Comparison of ENCODE assay signal across 7 mouse cellular contexts in genomic region chr12:112706704-112707572, GRCm38 (mm10). TPM values are rescaled to one million over a fixed set of nuclear protein-coding genes. Genes with fewer than 3 reads are reported as not detected.
DNase-seq lines count a peak whose midpoint lies in the region; ATAC-seq lines count a peak whose summit lies in the region.

No protein-coding gene starts in this region.

- peak; percentile 92 for ATAC-seq in granulocyte monocyte progenitor cell, adult 5-6 weeks (replicated peaks; ENCODE audit: poor library complexity, severe bottlenecking)
- ATAC-seq in midbrain, embryonic 13.5 days, result peak; percentile 86

- H3K4me3 ChIP-seq in limb, embryonic 10.5 days, result peak overlapping the region; percentile 31
- H3K4me3 ChIP-seq in midbrain, embryonic 13.5 days (replicated peaks), result no peak overlapping the region

- H3K9me3 ChIP-seq in limb, embryonic 10.5 days (replicated peaks), result no peaks in the 10 kb centered on the region
- no peaks in the 10 kb centered on the region for H3K9me3 ChIP-seq in midbrain, embryonic 13.5 days

- H3K36me3 ChIP-seq in limb, embryonic 10.5 days, result no peaks in the 10 kb centered on the region
- H3K36me3 ChIP-seq in midbrain, embryonic 13.5 days, result no peaks in the 10 kb centered on the region

- peak overlapping the region; percentile 19 for H3K4me2 ChIP-seq in midbrain, embryonic 13.5 days (replicated peaks)

- peak; percentile 92 for DNase-seq in adrenal gland, adult 2 months
- peak; percentile 71 for DNase-seq in embryo, embryonic 11.5 days (ENCODE audit: low read depth, low spot score)
- peak; percentile 78 for DNase-seq in kidney, adult 11 months
- DNase-seq in limb, embryonic 10.5 days (ENCODE audit: low spot score), result peak; percentile 94
- DNase-seq in spleen, adult 12 weeks (ENCODE audit: low spot score), result peak; percentile 71

- H3K9ac ChIP-seq in midbrain, embryonic 13.5 days (replicated peaks), result no peak overlapping the region; the same call in 1 of the 2 replicates

- peaks cover 3% of the 10 kb centered on the region; the same call in 1 of the 2 replicates for H3K4me1 ChIP-seq in limb, embryonic 10.5 days
- peaks cover 11% of the 10 kb centered on the region for H3K4me1 ChIP-seq in midbrain, embryonic 13.5 days (replicated peaks)

- peaks cover 57% of the 10 kb centered on the region for H3K27me3 ChIP-seq in limb, embryonic 10.5 days (ENCODE audit: low read depth, poor library complexity, severe bottlenecking)
- H3K27me3 ChIP-seq in midbrain, embryonic 13.5 days, result peaks cover 33% of the 10 kb centered on the region

- H3K27ac ChIP-seq in limb, embryonic 10.5 days, result no peak overlapping the region
- H3K27ac ChIP-seq in midbrain, embryonic 13.5 days, result no peak overlapping the region

- 15% methylated on average over 32 of the region's 32 CpGs for whole genome bisulfite sequencing in limb, embryonic 10.5 days
- WGBS in midbrain, embryonic 13.5 days, result 14% methylated on average over 32 of the region's 32 CpGs

RNA-seq across cellular contexts. Expression of gene Cep170b, which starts 13.3 kb away (rescaled TPM):
- 10 to 100 TPM; 48.8 to 52.1 TPM for total RNA-seq in adrenal gland, adult 2 months (2021)
- 49.0 and 52.5 TPM in 2 replicates for polyA plus RNA-seq in adrenal gland, adult 2 months (2012; rRNA removed)
- total RNA-seq in granulocyte monocyte progenitor cell, adult 5-6 weeks (2014; fragmentation: Nextera tagmentation), result 1.6 and 9.2 TPM in 2 replicates
- total RNA-seq in granulocyte monocyte progenitor cell, adult 5-6 weeks (2017), result 0.56 and 1.2 TPM in 2 replicates
- polyA plus RNA-seq in limb, embryonic 10.5 days (2016; fragmentation: Nextera tagmentation; extraction: Ambion mirVana), result 6.7 and 12.3 TPM in 2 replicates
- 20.2 and 22.0 TPM in 2 replicates for polyA plus RNA-seq in midbrain, embryonic 13.5 days (2015; fragmentation: Nextera tagmentation; extraction: Ambion mirVana)

RNA-seq across cellular contexts. Expression of gene Zbtb42, which starts 28.3 kb away (rescaled TPM):
- 10 to 100 TPM in 1 of 2 experiments, 1 to 10 TPM in 1; 5.5 to 15.8 TPM for total RNA-seq in adrenal gland, adult 2 months (2021)
- 25.5 and 32.6 TPM in 2 replicates for polyA plus RNA-seq in adrenal gland, adult 2 months (2012; rRNA removed)
- 1.0 and 5.4 TPM in 2 replicates for total RNA-seq in granulocyte monocyte progenitor cell, adult 5-6 weeks (2014; fragmentation: Nextera tagmentation)
- 0.82 and 1.3 TPM in 2 replicates for total RNA-seq in granulocyte monocyte progenitor cell, adult 5-6 weeks (2017)
- polyA plus RNA-seq in limb, embryonic 10.5 days (2016; fragmentation: Nextera tagmentation; extraction: Ambion mirVana), result 1.4 and 2.7 TPM in 2 replicates
- polyA plus RNA-seq in midbrain, embryonic 13.5 days (2015; fragmentation: Nextera tagmentation; extraction: Ambion mirVana), result 2.8 and 3.3 TPM in 2 replicates

RNA-seq across cellular contexts. Expression of gene Akt1, which starts 32.3 kb away (rescaled TPM):
- total RNA-seq in adrenal gland, adult 2 months (2021), result 100 to 1,000 TPM; 267 to 369 TPM
- 291 and 463 TPM in 2 replicates for polyA plus RNA-seq in adrenal gland, adult 2 months (2012; rRNA removed)
- total RNA-seq in granulocyte monocyte progenitor cell, adult 5-6 weeks (2014; fragmentation: Nextera tagmentation), result 118 and 134 TPM in 2 replicates
- total RNA-seq in granulocyte monocyte progenitor cell, adult 5-6 weeks (2017), result 73.9 and 101 TPM in 2 replicates
- polyA plus RNA-seq in limb, embryonic 10.5 days (2016; fragmentation: Nextera tagmentation; extraction: Ambion mirVana), result 59.3 and 82.8 TPM in 2 replicates
- polyA plus RNA-seq in midbrain, embryonic 13.5 days (2015; fragmentation: Nextera tagmentation; extraction: Ambion mirVana), result 55.9 and 61.1 TPM in 2 replicates

RNA-seq across cellular contexts. Expression of gene Pld4, which starts 53.5 kb away (rescaled TPM):
- total RNA-seq in adrenal gland, adult 2 months (2021), result 10 to 100 TPM; 10.1 to 13.0 TPM
- polyA plus RNA-seq in adrenal gland, adult 2 months (2012; rRNA removed), result 28.0 and 29.5 TPM in 2 replicates
- total RNA-seq in granulocyte monocyte progenitor cell, adult 5-6 weeks (2014; fragmentation: Nextera tagmentation), result 39.4 and 92.1 TPM in 2 replicates
- 21.1 and 25.4 TPM in 2 replicates for total RNA-seq in granulocyte monocyte progenitor cell, adult 5-6 weeks (2017)
- polyA plus RNA-seq in limb, embryonic 10.5 days (2016; fragmentation: Nextera tagmentation; extraction: Ambion mirVana), result 2.1 and 3.5 TPM in 2 replicates
- 5.2 and 6.4 TPM in 2 replicates for polyA plus RNA-seq in midbrain, embryonic 13.5 days (2015; fragmentation: Nextera tagmentation; extraction: Ambion mirVana)
